Mouse (Mus musculus) lung, postnatal 0 days (tissue): Measurements from ENCODE around the gene Ap1m1.

Source experiments
- CTCF ChIP-seq: IDR thresholded peaks from 2 replicates; pipeline ENCODE4 v1.5.1; 2016; ENCODE audit warnings: antibody characterized with exemption, mild to moderate bottlenecking
- EP300 ChIP-seq: IDR thresholded peaks from 2 replicates; pipeline ENCODE4 v1.6.1; 2016; ENCODE audit warnings: antibody characterized with exemption, mild to moderate bottlenecking, control low read depth

DNA sequence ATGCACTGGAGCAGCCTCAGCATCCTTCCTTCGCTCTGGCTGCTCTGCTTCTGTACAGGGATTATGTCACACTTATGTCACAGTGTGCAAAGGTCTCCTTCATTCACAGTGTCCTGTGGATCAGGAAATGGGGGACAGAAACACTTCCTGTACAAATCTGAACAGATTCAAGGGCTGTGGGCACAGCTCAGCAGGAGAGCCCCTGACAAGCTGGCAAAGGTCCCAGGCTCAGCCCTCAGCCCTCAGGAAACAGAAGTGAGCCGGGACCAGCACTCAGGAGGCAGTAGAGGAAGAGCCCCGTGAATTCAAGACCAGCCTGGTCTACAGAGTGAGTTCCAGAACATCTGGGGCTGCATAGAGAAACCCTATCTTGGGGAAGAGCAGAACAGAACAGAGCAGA, 41.8 kb downstream of the Ap1m1 start:
- no peak for TF ChIP-seq CTCF
- peak; percentile 87 for TF ChIP-seq EP300
